Mouse (Mus musculus) NIH3T3 (cell line): ENCODE results near the gene Pawr.
"Not testable (repeated sequence)": the region's sequence is repeated elsewhere in the genome, so short reads cannot be mapped to it uniquely, and the experiment has no call there.

Source experiments
- DNase-seq: peaks from one replicate; pipeline ENCODE4 v3.0.0-alpha.2; 2012; ENCODE audit warnings: low read depth

Pawr gene

GRCm38 (mm10) chr10:108314396-108314795, 17.5 kb upstream of the Pawr start:
- DNase-seq, result no peak

- no peak for DNase-seq
These were observed 16.7 kb upstream of the Pawr start for GRCm38 (mm10) chr10:108315236-108315635.

GRCm38 (mm10) chr10:108328356-108328755, 3.6 kb upstream of the Pawr start:
- no peak for DNase-seq

- no peak for DNase-seq
These were observed 2.9 kb upstream of the Pawr start for GRCm38 (mm10) chr10:108328983-108329382.

GRCm38 (mm10) chr10:108329771-108330170, 2.1 kb upstream of the Pawr start:
- DNase-seq, result peak; percentile 46

- DNase-seq, result no peak
These were observed 957 bp upstream of the Pawr start for GRCm38 (mm10) chr10:108330964-108331363.

GRCm38 (mm10) chr10:108332571-108333541, 935 bp downstream of the Pawr start:
- DNase-seq, result peak; percentile 86

GRCm38 (mm10) chr10:108333642-108334041, 1.7 kb downstream of the Pawr start:
- peak; percentile 37 for DNase-seq

GRCm38 (mm10) chr10:108334096-108334495, 2.2 kb downstream of the Pawr start:
- DNase-seq, result no peak

- DNase-seq, result no peak
These were observed 3.9 kb downstream of the Pawr start for GRCm38 (mm10) chr10:108335736-108336292.

GRCm38 (mm10) chr10:108336581-108336980, 4.7 kb downstream of the Pawr start:
- DNase-seq, result peak; percentile 83

- peak; percentile 35 for DNase-seq
These were observed 6.4 kb downstream of the Pawr start for GRCm38 (mm10) chr10:108338055-108338961.

GRCm38 (mm10) chr10:108339118-108339517, 7.2 kb downstream of the Pawr start:
- no peak for DNase-seq

GRCm38 (mm10) chr10:108339872-108340271, 8.0 kb downstream of the Pawr start:
- DNase-seq, result no peak

GRCm38 (mm10) chr10:108343734-108344133, 11.8 kb downstream of the Pawr start:
- DNase-seq, result no peak

GRCm38 (mm10) chr10:108345123-108345522, 13.2 kb downstream of the Pawr start:
- no peak for DNase-seq

- not testable (repeated sequence) for DNase-seq
These were observed 14.4 kb downstream of the Pawr start for GRCm38 (mm10) chr10:108346301-108346700.

GRCm38 (mm10) chr10:108350125-108351070, 18.5 kb downstream of the Pawr start:
- no peak for DNase-seq

- no peak for DNase-seq
These were observed 21.0 kb downstream of the Pawr start for GRCm38 (mm10) chr10:108352944-108353343.

- no peak for DNase-seq
These were observed 22.9 kb downstream of the Pawr start for GRCm38 (mm10) chr10:108354726-108355391.

- no peak for DNase-seq
These were observed 23.5 kb downstream of the Pawr start for GRCm38 (mm10) chr10:108355392-108355775.
